Mouse (Mus musculus) heart, embryonic 10.5 days (tissue): Measurements from ENCODE around the gene Mypn. TPM values are rescaled to one million over a fixed set of nuclear protein-coding genes. Genes with fewer than 3 reads are reported as not detected.

Source experiments
- DNase-seq: peaks from one replicate; pipeline ENCODE4 v3.0.0-alpha.2; 2017; ENCODE audit warnings: low spot score
- H3K27ac ChIP-seq: fragments of 300-500 bp; sonication (generic); 2 replicates; pipeline ENCODE4 v1.5.1; 2016; ENCODE audit warnings: mild to moderate bottlenecking
- H3K27me3 ChIP-seq: fragments of 300-500 bp; sonication (generic); 2 replicates; pipeline ENCODE4 v1.6.1; 2016; ENCODE audit warnings: mild to moderate bottlenecking; ENCODE audit not compliant: poor library complexity, insufficient read depth, severe bottlenecking
- H3K36me3 ChIP-seq: fragments of 300-500 bp; sonication (generic); 2 replicates; pipeline ENCODE4 v1.6.1; 2016; ENCODE audit warnings: mild to moderate bottlenecking, moderate library complexity
- H3K4me1 ChIP-seq: fragments of 300-500 bp; sonication (generic); 2 replicates; pipeline ENCODE4 v1.6.1; 2016; ENCODE audit warnings: mild to moderate bottlenecking
- H3K4me3 ChIP-seq: fragments of 300-500 bp; sonication (generic); 2 replicates; pipeline ENCODE4 v1.5.1; 2016; ENCODE audit warnings: mild to moderate bottlenecking, moderate library complexity
- H3K9me3 ChIP-seq: fragments of 300-500 bp; sonication (generic); 2 replicates; pipeline ENCODE4 v1.6.1; 2016; ENCODE audit warnings: mild to moderate bottlenecking, moderate library complexity
- WGBS: fragments of 180-500 bp; shearing (Covaris S2); methylation state at CpG from one replicate; pipeline ENCODE4 v1.1.7; 2016; 5-methylcytosine and 5-hydroxymethylcytosine counted together
- polyA plus RNA-seq: library from polyadenylated mRNA; unstranded; fragments of >200 nt; fragmentation: Nextera tagmentation; extraction: Ambion mirVana; gene quantifications from 2 replicates; pipeline ENCODE4 v1.2.1, GENCODE M21; 2016

Mypn gene
- polyA plus RNA-seq: 1.0 and 4.2 TPM in 2 replicates

DNA sequence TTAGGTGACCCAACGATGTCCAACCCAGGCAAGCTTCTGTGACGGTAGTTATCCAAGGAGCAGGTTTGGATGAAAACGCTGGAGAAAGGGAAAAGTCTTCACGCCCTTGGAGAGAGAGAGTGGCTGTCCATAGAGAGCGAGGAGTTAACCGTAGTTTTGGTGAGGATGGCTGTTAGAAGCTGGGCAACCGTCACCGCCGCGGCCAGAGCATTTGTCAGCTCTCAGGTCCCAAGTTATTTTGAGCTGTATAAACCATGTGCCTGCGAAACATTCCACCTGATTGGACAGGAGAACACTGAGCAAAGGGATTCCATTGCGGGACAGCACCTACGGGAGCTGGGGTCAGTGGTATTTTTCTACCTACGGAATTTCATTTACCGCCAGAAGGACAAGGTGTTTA lies at the start of gene Mypn:
Gene Mypn (minus strand): TSS at position 225 of the 400 bp plus-strand sequence.
- Histone ChIP-seq H3K27me3 (no peaks in the 10 kb centered on the region), H3K4me1 (no peaks in the 10 kb centered on the region; the same call in 1 of the 2 replicates), H3K4me3 (peak within 1 kb of the TSS; percentile 45), H3K9me3 (no peaks in the 10 kb centered on the region), H3K27ac (peak within 1 kb of the TSS; percentile 72; the same call in 1 of the 2 replicates), H3K36me3 (no peaks in the 10 kb centered on the region)
- DNase-seq: peak; percentile 73
- WGBS: 54% methylated on average over 15 of the region's 15 CpGs

DNA sequence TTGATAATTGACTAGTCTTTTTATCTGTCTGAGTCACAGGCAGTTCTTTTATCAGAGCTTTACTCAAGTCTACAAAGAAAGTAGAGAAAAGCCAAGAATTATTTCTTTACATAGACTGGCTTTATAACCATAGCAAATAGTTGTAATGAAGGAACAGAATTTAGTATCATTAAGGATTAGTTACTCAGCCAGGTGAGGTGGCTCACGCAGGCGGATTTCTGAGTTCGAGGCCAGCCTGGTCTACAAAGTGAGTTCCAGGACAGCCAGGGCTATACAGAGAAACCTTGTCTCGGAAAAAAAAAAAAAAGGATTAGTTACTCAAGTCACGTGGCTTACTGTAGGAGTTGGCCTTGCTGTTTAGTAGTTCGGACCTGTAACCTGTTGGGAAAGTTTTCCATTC lies 44.7 kb upstream of the Mypn start:
- DNase-seq: no peak
- no peaks in the 10 kb centered on the region for H3K9me3 ChIP-seq
- 94% methylated on average over 6 of the region's 6 CpGs for WGBS
- no peak overlapping the region for H3K27ac ChIP-seq
- peaks cover 37% of the 10 kb centered on the region for H3K36me3 ChIP-seq
- no peak overlapping the region for H3K4me3 ChIP-seq
- no peaks in the 10 kb centered on the region for H3K27me3 ChIP-seq
- H3K4me1 ChIP-seq: no peaks in the 10 kb centered on the region

GRCm38 (mm10) chr10:63247457-63247856 lies 43.7 kb upstream of the Mypn start:
- Histone ChIP-seq H3K4me3 (no peak overlapping the region), H3K36me3 (peaks cover 28% of the 10 kb centered on the region)

DNA sequence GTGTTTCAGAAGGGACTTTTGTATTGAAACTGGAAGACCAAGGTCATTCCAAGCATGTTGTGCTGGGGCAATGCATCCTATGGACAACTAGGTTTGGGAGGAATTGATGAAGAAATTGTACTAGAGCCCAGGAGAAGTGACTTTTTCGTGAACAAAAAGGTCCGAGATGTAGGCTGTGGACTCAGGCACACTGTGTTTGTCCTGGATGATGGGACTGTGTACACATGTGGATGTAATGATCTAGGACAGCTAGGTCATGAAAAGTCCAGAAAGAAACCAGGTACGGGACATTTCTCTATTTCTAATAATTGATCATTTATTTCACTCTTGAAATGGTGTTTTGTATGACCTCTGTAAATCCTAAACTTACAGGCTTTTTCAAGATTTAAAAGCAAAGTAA lies 42.1 kb upstream of the Mypn start:
- WGBS: 91% methylated on average over 3 of the region's 3 CpGs
- no peak overlapping the region for H3K27ac ChIP-seq
- peaks cover 22% of the 10 kb centered on the region; the same call in 1 of the 2 replicates for H3K36me3 ChIP-seq
- no peaks in the 10 kb centered on the region for H3K9me3 ChIP-seq
- H3K27me3 ChIP-seq: no peaks in the 10 kb centered on the region
- 0 out of 2 replicates have a peak, but pooled peaks cover 7% of the 10 kb centered on the region for H3K4me1 ChIP-seq
- no peak for DNase-seq
- no peak overlapping the region for H3K4me3 ChIP-seq

More at GRCm38 (mm10) chr10:63247457-63247856, 43.7 kb upstream of the Mypn start:
- 0 out of 2 replicates have a peak, but pooled peaks cover 6% of the 10 kb centered on the region for H3K4me1 ChIP-seq
- no peak for DNase-seq
- H3K27ac ChIP-seq: no peak overlapping the region
- no peaks in the 10 kb centered on the region for H3K27me3 ChIP-seq
- H3K9me3 ChIP-seq: no peaks in the 10 kb centered on the region
- 91% methylated on average over 7 of the region's 7 CpGs for WGBS

DNA sequence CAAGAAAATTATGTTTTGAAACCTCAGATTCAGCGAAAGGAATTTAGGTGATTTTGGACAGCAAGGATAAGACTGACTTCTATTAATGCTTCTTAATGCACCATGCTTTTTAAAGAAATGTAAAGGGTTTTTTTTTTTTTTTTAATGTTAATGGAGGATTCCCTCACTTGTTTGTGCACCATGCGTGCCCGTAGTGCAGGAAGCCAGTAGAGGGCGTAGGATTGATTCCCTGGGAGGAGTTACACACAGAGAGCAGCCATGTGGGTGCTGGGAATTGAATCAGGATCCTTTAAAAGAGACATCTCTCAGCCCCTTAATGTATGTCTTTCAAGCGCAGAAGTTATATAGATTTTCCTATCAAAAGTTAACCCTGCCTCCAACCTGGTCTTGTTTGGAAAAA lies 41.0 kb upstream of the Mypn start:
- no peaks in the 10 kb centered on the region for H3K27me3 ChIP-seq
- H3K9me3 ChIP-seq: no peaks in the 10 kb centered on the region
- H3K4me3 ChIP-seq: peak overlapping the region; percentile 81
- DNase-seq: no peak
- 16% methylated on average over 5 of the region's 5 CpGs for WGBS
- H3K4me1 ChIP-seq: 0 out of 2 replicates have a peak, but pooled peaks cover 7% of the 10 kb centered on the region
- peak overlapping the region; percentile 93 for H3K27ac ChIP-seq
- H3K36me3 ChIP-seq: peaks cover 11% of the 10 kb centered on the region; the same call in 1 of the 2 replicates

DNA sequence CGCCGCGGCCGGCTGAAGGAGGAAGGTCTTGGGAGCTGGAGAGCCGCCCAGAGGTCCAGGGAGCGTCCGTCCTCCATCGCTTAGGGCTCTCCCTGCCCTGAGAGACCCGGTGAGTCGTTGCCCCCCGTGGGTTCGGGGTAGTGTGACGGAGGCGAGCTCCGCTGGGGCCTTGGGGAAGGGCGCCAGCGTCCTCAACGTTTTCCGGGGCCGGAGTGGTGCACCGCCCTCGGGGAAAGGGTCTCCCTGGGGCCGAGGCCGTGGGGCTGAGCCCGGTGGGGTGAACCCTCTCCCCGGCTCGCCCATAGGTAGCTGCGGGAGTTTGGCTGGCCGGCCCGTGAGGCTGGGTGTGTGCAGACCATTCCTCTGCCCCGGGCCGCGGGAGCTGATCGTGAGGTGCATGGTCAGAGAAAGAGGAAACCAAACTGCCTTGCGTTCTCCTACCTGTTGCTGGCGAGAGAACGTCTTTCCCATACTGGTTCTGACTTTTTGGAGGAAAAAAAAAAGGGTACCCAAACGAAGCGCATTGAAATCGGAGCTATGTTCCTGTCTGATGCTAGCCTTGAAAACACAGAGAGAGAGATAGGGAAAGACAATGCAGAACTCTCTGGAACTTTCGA lies 40.4 kb upstream of the Mypn start:
- Histone ChIP-seq H3K27me3 (no peaks in the 10 kb centered on the region), H3K4me3 (peak overlapping the region; percentile 81), H3K4me1 (0 out of 2 replicates have a peak, but pooled peaks cover 7% of the 10 kb centered on the region), H3K36me3 (peaks cover 9% of the 10 kb centered on the region; the same call in 1 of the 2 replicates), H3K27ac (peak overlapping the region; percentile 93), H3K9me3 (no peaks in the 10 kb centered on the region)
- under 1% methylated on average over 41 of the region's 41 CpGs for WGBS
- peak; percentile 86 for DNase-seq

DNA sequence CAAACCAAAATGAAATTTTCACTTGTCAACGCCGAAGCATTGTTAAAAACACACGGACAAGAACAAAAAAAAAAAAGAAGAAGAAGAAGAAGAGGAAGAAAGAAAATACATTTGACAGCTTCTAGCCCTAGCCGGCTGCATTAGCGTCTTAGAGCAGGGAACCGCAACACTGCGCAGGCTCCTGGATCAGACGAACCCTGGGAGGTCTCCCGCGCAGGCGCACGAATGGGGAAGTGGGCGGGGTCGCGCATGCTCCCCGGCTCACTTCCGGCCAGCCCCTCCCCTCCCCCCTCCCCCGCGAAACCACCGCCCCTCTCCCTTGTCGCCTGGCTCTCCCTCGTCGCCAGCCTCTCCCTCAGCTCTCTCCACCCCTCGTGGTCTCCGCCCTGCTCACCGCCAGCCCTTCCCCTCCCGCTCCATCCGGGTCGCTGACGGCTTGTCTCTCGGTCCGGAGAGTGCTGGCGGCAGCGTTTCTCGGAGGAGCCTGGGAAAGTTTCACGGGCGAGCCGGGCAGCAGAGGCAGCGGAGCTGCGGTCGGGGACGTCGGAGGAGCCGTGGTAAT lies 39.8 kb upstream of the Mypn start, which contains the start of gene Herc4:
Gene Herc4 (plus strand): TSS at position 318 of the 562 bp plus-strand sequence.
- H3K27me3 ChIP-seq: no peaks in the 10 kb centered on the region
- peaks cover 9% of the 10 kb centered on the region; the same call in 1 of the 2 replicates for H3K36me3 ChIP-seq
- H3K4me3 ChIP-seq: peak within 1 kb of the TSS; percentile 81
- no peaks in the 10 kb centered on the region for H3K9me3 ChIP-seq
- H3K27ac ChIP-seq: peak within 1 kb of the TSS; percentile 93
- under 1% methylated on average over 38 of the region's 44 CpGs for WGBS
- 0 out of 2 replicates have a peak, but pooled peaks cover 7% of the 10 kb centered on the region for H3K4me1 ChIP-seq
- DNase-seq: peak; percentile 98

- Histone ChIP-seq H3K4me3 (peak overlapping the region; percentile 81), H3K4me1 (0 out of 2 replicates have a peak, but pooled peaks cover 7% of the 10 kb centered on the region), H3K36me3 (peaks cover 9% of the 10 kb centered on the region; the same call in 1 of the 2 replicates), H3K27ac (peak overlapping the region; percentile 93; the same call in 1 of the 2 replicates), H3K9me3 (no peaks in the 10 kb centered on the region), H3K27me3 (no peaks in the 10 kb centered on the region)
- 25% methylated on average over 12 of the region's 12 CpGs for WGBS
- DNase-seq: no peak
These were observed 39.2 kb upstream of the Mypn start for GRCm38 (mm10) chr10:63242798-63243435.

- H3K27me3 ChIP-seq: no peaks in the 10 kb centered on the region
- no peaks in the 10 kb centered on the region for H3K9me3 ChIP-seq
- peaks cover 6% of the 10 kb centered on the region; the same call in 1 of the 2 replicates for H3K36me3 ChIP-seq
- no peak for DNase-seq
- WGBS: 73% methylated on average over 2 of the region's 2 CpGs
- no peak overlapping the region for H3K4me3 ChIP-seq
- H3K4me1 ChIP-seq: 0 out of 2 replicates have a peak, but pooled peaks cover 7% of the 10 kb centered on the region
- H3K27ac ChIP-seq: no peak overlapping the region
These were observed 37.1 kb upstream of the Mypn start for GRCm38 (mm10) chr10:63240868-63241271.

GRCm38 (mm10) chr10:63239848-63240247 lies 36.1 kb upstream of the Mypn start:
- 68% methylated on average over 2 of the region's 2 CpGs for WGBS
- H3K36me3 ChIP-seq: no peaks in the 10 kb centered on the region
- H3K9me3 ChIP-seq: no peaks in the 10 kb centered on the region
- no peaks in the 10 kb centered on the region for H3K27me3 ChIP-seq
- H3K4me3 ChIP-seq: no peak overlapping the region
- 0 out of 2 replicates have a peak, but pooled peaks cover 7% of the 10 kb centered on the region for H3K4me1 ChIP-seq
- no peak for DNase-seq
- no peak overlapping the region for H3K27ac ChIP-seq

DNA sequence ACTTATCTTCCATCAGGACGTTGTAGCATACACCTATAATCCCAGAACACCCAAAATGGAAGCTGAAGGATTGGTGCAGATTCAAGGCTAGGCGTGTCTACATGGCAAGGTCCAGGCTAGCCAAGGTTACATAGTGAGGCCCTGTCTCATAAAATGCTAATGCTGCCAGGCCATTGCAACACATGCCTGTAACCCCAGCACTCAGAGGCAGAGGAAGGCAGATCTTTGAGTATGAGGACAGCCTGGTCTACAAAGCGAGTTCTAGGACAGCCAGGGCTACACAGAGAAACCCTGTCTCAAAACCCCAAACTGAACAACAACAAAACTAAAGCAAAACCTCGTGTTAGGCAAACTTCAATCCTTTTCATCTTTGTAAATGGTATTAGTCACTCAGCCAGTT lies 34.3 kb upstream of the Mypn start:
- 69% methylated on average over 4 of the region's 4 CpGs for WGBS
- 0 out of 2 replicates have a peak, but pooled peaks cover 7% of the 10 kb centered on the region for H3K4me1 ChIP-seq
- no peak for DNase-seq
- H3K4me3 ChIP-seq: no peak overlapping the region
- no peak overlapping the region for H3K27ac ChIP-seq
- H3K9me3 ChIP-seq: no peaks in the 10 kb centered on the region
- no peaks in the 10 kb centered on the region for H3K27me3 ChIP-seq
- no peaks in the 10 kb centered on the region for H3K36me3 ChIP-seq

- Histone ChIP-seq H3K27ac (no peak overlapping the region), H3K4me3 (no peak overlapping the region), H3K4me1 (no peaks in the 10 kb centered on the region), H3K36me3 (no peaks in the 10 kb centered on the region), H3K27me3 (no peaks in the 10 kb centered on the region), H3K9me3 (no peaks in the 10 kb centered on the region)
- no peak for DNase-seq
- WGBS: 87% methylated on average over 2 of the region's 2 CpGs
These were observed 33.5 kb upstream of the Mypn start for GRCm38 (mm10) chr10:63237206-63237605.

DNA sequence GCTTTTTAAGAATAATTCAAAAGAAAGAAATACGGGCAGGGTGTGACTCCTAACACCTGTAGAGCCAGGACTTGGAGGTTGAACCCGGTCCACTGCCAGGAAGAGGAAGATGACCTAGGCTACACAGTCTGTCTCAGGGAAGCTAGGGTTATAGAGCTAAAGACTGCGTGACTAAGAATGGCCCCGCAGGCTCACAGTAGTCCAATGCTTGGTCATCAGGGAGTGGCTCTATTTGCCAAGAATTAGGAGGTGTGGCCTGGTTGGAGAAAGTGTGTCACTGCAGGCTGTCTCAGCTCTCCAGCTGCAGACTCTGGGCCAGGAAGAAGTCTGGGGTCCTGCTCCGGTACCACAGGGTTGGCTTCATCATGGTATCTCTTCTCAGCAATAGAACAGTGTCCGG lies 32.9 kb upstream of the Mypn start:
- Histone ChIP-seq H3K36me3 (no peaks in the 10 kb centered on the region), H3K9me3 (no peaks in the 10 kb centered on the region), H3K27ac (no peak overlapping the region), H3K27me3 (no peaks in the 10 kb centered on the region), H3K4me1 (no peaks in the 10 kb centered on the region), H3K4me3 (no peak overlapping the region)
- no peak for DNase-seq
- WGBS: 93% methylated on average over 6 of the region's 6 CpGs
